Mouse (Mus musculus): ENCODE data around the gene Prg4. TPM values are rescaled to one million over a fixed set of nuclear protein-coding genes. Genes with fewer than 3 reads are reported as not detected.

The Prg4 gene
- total and polyA plus RNA-seq, 3 experiments, result 0.11 TPM; not detected in 2

DNA sequence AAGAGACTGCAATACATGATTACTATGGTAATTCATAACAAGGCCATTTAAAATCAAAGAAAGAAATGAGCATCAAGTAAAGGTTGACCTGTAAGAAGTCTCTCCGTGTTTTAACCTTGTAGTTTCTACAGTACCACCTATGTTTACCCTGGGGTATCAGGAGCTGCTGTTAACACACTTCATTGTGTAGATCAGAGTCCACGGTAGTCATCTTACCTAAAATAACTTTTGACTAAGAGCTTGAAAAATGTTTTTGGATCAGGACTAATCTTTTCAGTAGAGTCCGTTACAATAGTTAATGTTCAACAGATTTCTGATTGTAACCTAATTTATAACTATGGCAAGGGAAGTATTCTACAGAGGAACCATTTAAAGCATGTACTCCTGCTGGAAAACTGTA, 61.4 kb downstream of the Prg4 start:
- Histone ChIP-seq H3K4me3 (ENCODE audit: low read depth, low read length) (no peak overlapping the region), H3K36me3 (replicated peaks) (peaks cover 92% of the 10 kb centered on the region), H3K4me1 (ENCODE audit: insufficient read depth, low read depth, low read length) (no peaks in the 10 kb centered on the region; the same call in 1 of the 2 replicates), H3K27me3 (ENCODE audit: insufficient read depth, low read length) (no peaks in the 10 kb centered on the region), H3K9me3 (replicated peaks) (no peaks in the 10 kb centered on the region)
- no peak for TF ChIP-seq POLR2AphosphoS5 (IDR thresholded peaks at IDR 0.05; ENCODE audit: insufficient replicate concordance, low read depth, low read length)
- no peak for TF ChIP-seq GATA1 (IDR thresholded peaks at IDR 0.05; ENCODE audit: borderline replicate concordance, low read length)
- TF ChIP-seq CTCF (IDR thresholded peaks at IDR 0.05; ENCODE audit: low read depth, low read length), result no peak
- TF ChIP-seq GATA2 (IDR thresholded peaks at IDR 0.05; ENCODE audit: borderline replicate concordance, low read depth, low read length), result no peak
- TF ChIP-seq TAL1 (conservative IDR thresholded peaks at IDR 0.05; ENCODE audit: low read depth, low read length), result no peak
- no peak for ATAC-seq (ENCODE audit: extremely low read depth, insufficient number of reproducible peaks, low FRiP score, poor library complexity, severe bottlenecking)
- no peak for DNase-seq (ENCODE audit: low spot score)

DNA sequence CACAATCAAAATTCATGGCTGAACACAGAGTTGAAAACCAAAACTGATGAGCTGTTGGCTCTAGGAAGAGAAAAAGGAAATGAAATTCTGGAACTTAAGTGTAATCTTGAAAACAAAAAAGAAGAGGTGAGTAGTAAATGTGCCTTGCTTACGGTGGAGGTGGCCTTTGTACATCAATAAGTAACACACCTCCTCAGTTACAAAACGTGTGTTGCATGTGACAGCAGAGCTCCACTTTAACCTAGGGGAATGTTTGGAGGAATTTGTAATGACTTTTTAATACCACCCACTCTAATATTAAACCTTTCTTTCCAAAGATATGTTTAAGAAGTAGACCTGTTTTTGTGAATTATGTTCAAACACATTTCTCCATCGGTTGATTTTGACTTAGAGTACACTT, 62.1 kb downstream of the Prg4 start:
- TF ChIP-seq CTCF (IDR thresholded peaks at IDR 0.05; ENCODE audit: low read depth, low read length), result no peak
- TF ChIP-seq GATA1 (IDR thresholded peaks at IDR 0.05; ENCODE audit: borderline replicate concordance, low read length), result no peak
- TF ChIP-seq POLR2AphosphoS5 (IDR thresholded peaks at IDR 0.05; ENCODE audit: insufficient replicate concordance, low read depth, low read length), result no peak
- TF ChIP-seq GATA2 (IDR thresholded peaks at IDR 0.05; ENCODE audit: borderline replicate concordance, low read depth, low read length), result no peak
- TF ChIP-seq TAL1 (conservative IDR thresholded peaks at IDR 0.05; ENCODE audit: low read depth, low read length), result no peak
- H3K9me3 ChIP-seq (replicated peaks), result no peaks in the 10 kb centered on the region
- no peak overlapping the region for H3K4me3 ChIP-seq (ENCODE audit: low read depth, low read length)
- H3K4me1 ChIP-seq (ENCODE audit: insufficient read depth, low read depth, low read length), result no peaks in the 10 kb centered on the region; the same call in 1 of the 2 replicates
- ATAC-seq (ENCODE audit: extremely low read depth, insufficient number of reproducible peaks, low FRiP score, poor library complexity, severe bottlenecking) (no peak), DNase-seq (ENCODE audit: low spot score) (no peak)
- no peaks in the 10 kb centered on the region for H3K27me3 ChIP-seq (ENCODE audit: insufficient read depth, low read length)
- peaks cover 91% of the 10 kb centered on the region for H3K36me3 ChIP-seq (replicated peaks)

Other genes starting within 250 kb of the Prg4 start
- not detected in 2 replicates for gene Pdc, start 146.7 kb downstream of the Prg4 start, total RNA-seq (2014; fragmentation: Nextera tagmentation)
- gene Pdc, start 146.7 kb downstream of the Prg4 start, total RNA-seq (2017), result 0.16 and 0.29 TPM in 2 replicates
- gene Pdc, start 146.7 kb downstream of the Prg4 start, polyA plus RNA-seq (2012), result not detected in 2 replicates
- 1,004 and 1,198 TPM in 2 replicates for gene Tpr, start 73.3 kb downstream of the Prg4 start, total RNA-seq (2014; fragmentation: Nextera tagmentation)
- gene Tpr, start 73.3 kb downstream of the Prg4 start, total RNA-seq (2017), result 531 and 569 TPM in 2 replicates
- 238 and 245 TPM in 2 replicates for gene Tpr, start 73.3 kb downstream of the Prg4 start, polyA plus RNA-seq (2012)
- gene Odr4, start 73.1 kb downstream of the Prg4 start, total RNA-seq (2014; fragmentation: Nextera tagmentation), result 80.1 and 99.9 TPM in 2 replicates
- gene Odr4, start 73.1 kb downstream of the Prg4 start, total RNA-seq (2017), result 118 and 142 TPM in 2 replicates
- gene Odr4, start 73.1 kb downstream of the Prg4 start, polyA plus RNA-seq (2012), result 6.3 and 8.0 TPM in 2 replicates

All from G1E (cell line).